In the genomic region with DNA sequence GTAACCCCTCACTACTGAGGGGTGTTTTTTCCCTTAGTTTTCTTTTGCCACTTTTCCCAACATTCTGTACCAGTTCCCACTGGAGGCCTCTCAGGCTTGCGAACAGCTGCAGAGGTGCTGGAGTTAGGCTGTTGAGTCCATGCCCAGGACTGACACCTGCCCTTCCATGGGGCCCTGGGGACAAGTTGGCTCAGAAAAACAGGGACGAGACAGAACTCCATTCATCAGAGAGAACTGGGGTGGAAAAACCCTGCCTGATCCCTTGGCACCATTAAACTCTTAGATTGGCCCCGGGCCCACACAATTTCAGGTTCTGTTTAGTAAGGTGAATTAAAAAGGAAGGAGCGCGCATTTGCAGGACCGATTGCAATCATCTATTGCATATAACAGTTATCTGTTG, we compare ENCODE assay signal across 17 mouse cellular contexts. TPM values are rescaled to one million over a fixed set of nuclear protein-coding genes. Genes with fewer than 3 reads are reported as not detected.
DNase-seq lines count a peak whose midpoint lies in the region; ATAC-seq and TF ChIP-seq lines count a peak whose summit lies in the region.
"Had no signal": no experiment of that assay in that cellular context is flagged by ENCODE, and none has a peak within 500 bp of the region (broad histone marks: within the 10 kb centered on the region; RNA-seq: fewer than 3 reads in every experiment).

No protein-coding gene starts in this region.

- ATAC-seq in midbrain, postnatal 0 days (ENCODE audit: low FRiP score) = no peak
- no peak for ATAC-seq in midbrain, embryonic 13.5 days
- ATAC-seq in neural tube, embryonic 15.5 days (ENCODE audit: low FRiP score) = no peak
- ATAC-seq: activated CD4-positive, CD25-positive, alpha-beta regulatory T cell, adult 4 months had no signal

- H3K4me1 ChIP-seq in midbrain, postnatal 0 days (ENCODE audit: insufficient read depth, low read length) = no peaks in the 10 kb centered on the region
- H3K4me1 ChIP-seq in midbrain, embryonic 13.5 days (replicated peaks) = peaks cover 13% of the 10 kb centered on the region; the same call in 1 of the 2 replicates
- H3K4me1 ChIP-seq in kidney, adult 2 months (ENCODE audit: control insufficient read depth, insufficient read depth, low read length) = no peaks in the 10 kb centered on the region
- no peaks in the 10 kb centered on the region; the same call in 1 of the 2 replicates for H3K4me1 ChIP-seq in neural tube, embryonic 15.5 days
- H3K4me1 ChIP-seq: forebrain, embryonic 12.5 days; liver, embryonic 15.5 days had no signal

- no peak for TF ChIP-seq POLR2A in kidney, adult 2 months (IDR thresholded peaks at IDR 0.05; ENCODE audit: low read depth, low read length)

- WGBS in midbrain, postnatal 0 days = 69% methylated on average over 6 of the region's 6 CpGs
- 83% methylated on average over 6 of the region's 6 CpGs for WGBS in midbrain, embryonic 13.5 days
- 54% methylated on average over 6 of the region's 6 CpGs for WGBS in kidney, adult 2 months
- 52% methylated on average over 6 of the region's 6 CpGs for WGBS in neural tube, embryonic 15.5 days

- TF ChIP-seq CTCF in gastrocnemius, adult 2 months (IDR thresholded peaks at IDR 0.05) = no peak
- TF ChIP-seq CTCF in midbrain, postnatal 0 days (IDR thresholded peaks at IDR 0.05) = no peak
- no peak for TF ChIP-seq CTCF in kidney, adult 2 months (conservative IDR thresholded peaks at IDR 0.05; ENCODE audit: insufficient read depth, insufficient read length, low read depth, low read length)

- H3K4me3 ChIP-seq in gastrocnemius, adult 2 months = no peak overlapping the region
- no peak overlapping the region for H3K4me3 ChIP-seq in midbrain, postnatal 0 days (ENCODE audit: low read depth, low read length)
- no peak overlapping the region for H3K4me3 ChIP-seq in midbrain, embryonic 13.5 days (replicated peaks)
- no peak overlapping the region for H3K4me3 ChIP-seq in kidney, adult 2 months (ENCODE audit: insufficient read depth, low read depth, low read length)
- no peak overlapping the region for H3K4me3 ChIP-seq in neural tube, embryonic 15.5 days (replicated peaks)
- H3K4me3 ChIP-seq: forebrain, embryonic 12.5 days; heart, adult 2 months; liver, embryonic 15.5 days; myocyte had no signal

- H3K9ac ChIP-seq in midbrain, postnatal 0 days (replicated peaks; ENCODE audit: low read length, poor library complexity, severe bottlenecking) = no peak overlapping the region
- no peak overlapping the region for H3K9ac ChIP-seq in midbrain, embryonic 13.5 days (replicated peaks)
- no peak overlapping the region for H3K9ac ChIP-seq in neural tube, embryonic 15.5 days (replicated peaks)
- H3K9ac ChIP-seq: forebrain, embryonic 12.5 days; liver, embryonic 15.5 days had no signal

- no peaks in the 10 kb centered on the region for H3K9me3 ChIP-seq in midbrain, postnatal 0 days (ENCODE audit: low read length)
- no peaks in the 10 kb centered on the region for H3K9me3 ChIP-seq in midbrain, embryonic 13.5 days
- no peaks in the 10 kb centered on the region for H3K9me3 ChIP-seq in neural tube, embryonic 15.5 days (replicated peaks)
- H3K9me3 ChIP-seq: forebrain, embryonic 12.5 days; G1E; liver, embryonic 15.5 days had no signal

- intact Hi-C loops in gastrocnemius, adult 2 months (cut with DNase I) = no loop called here

- H3K27ac ChIP-seq in gastrocnemius, adult 2 months = no peak overlapping the region
- H3K27ac ChIP-seq in midbrain, postnatal 0 days (ENCODE audit: low read depth, low read length) = no peak overlapping the region
- no peak overlapping the region for H3K27ac ChIP-seq in midbrain, embryonic 13.5 days
- no peak overlapping the region for H3K27ac ChIP-seq in kidney, adult 2 months (ENCODE audit: insufficient read depth, low read depth, low read length)
- no peak overlapping the region for H3K27ac ChIP-seq in neural tube, embryonic 15.5 days (replicated peaks)
- H3K27ac ChIP-seq: forebrain, embryonic 12.5 days; heart, adult 2 months; liver, embryonic 15.5 days; macrophage had no signal

- peak; percentile 18 for DNase-seq in gastrocnemius, adult 2 months
- no peak for DNase-seq in gastrocnemius, adult 8-10 months (ENCODE audit: low spot score in 2 of 2)
- DNase-seq in midbrain, postnatal 0 days (ENCODE audit: low spot score) = peak; percentile 21
- peak; percentile 18 for DNase-seq in kidney, adult 2 months
- DNase-seq in heart, postnatal 4 days = no peak
- DNase-seq in right cerebral cortex, postnatal 10 days (ENCODE audit: low spot score in 2 of 2) = no peak
- DNase-seq: B cell, adult 2 months; heart, adult 2 months had no signal

- no peaks in the 10 kb centered on the region for H3K27me3 ChIP-seq in midbrain, postnatal 0 days (ENCODE audit: insufficient read depth, low read length)
- peaks cover 5% of the 10 kb centered on the region; the same call in 1 of the 2 replicates for H3K27me3 ChIP-seq in midbrain, embryonic 13.5 days
- H3K27me3 ChIP-seq in kidney, adult 2 months (replicated peaks; ENCODE audit: control insufficient read depth, insufficient read depth, low read length) = no peaks in the 10 kb centered on the region
- H3K27me3 ChIP-seq in neural tube, embryonic 15.5 days (replicated peaks) = no peaks in the 10 kb centered on the region
- H3K27me3 ChIP-seq: liver, embryonic 15.5 days had no signal

- H3K36me3 ChIP-seq in midbrain, postnatal 0 days (ENCODE audit: insufficient read depth, low read length) = no peaks in the 10 kb centered on the region
- H3K36me3 ChIP-seq in midbrain, embryonic 13.5 days = 0 out of 2 replicates have a peak, but pooled peaks cover 2% of the 10 kb centered on the region
- H3K36me3 ChIP-seq in kidney, adult 2 months (ENCODE audit: control insufficient read depth, insufficient read depth, low read length) = no peaks in the 10 kb centered on the region
- no peaks in the 10 kb centered on the region for H3K36me3 ChIP-seq in neural tube, embryonic 15.5 days
- H3K36me3 ChIP-seq: forebrain, embryonic 12.5 days; G1E; liver, embryonic 15.5 days had no signal

- H3K4me2 ChIP-seq in midbrain, postnatal 0 days (ENCODE audit: low read depth, low read length, poor library complexity, severe bottlenecking) = no peak overlapping the region
- H3K4me2 ChIP-seq in midbrain, embryonic 13.5 days (replicated peaks) = no peak overlapping the region
- no peak overlapping the region for H3K4me2 ChIP-seq in neural tube, embryonic 15.5 days
- H3K4me2 ChIP-seq: forebrain, embryonic 12.5 days; liver, embryonic 15.5 days had no signal

RNA-seq across cellular contexts. Expression of gene Dcx, which starts 48.8 kb away (rescaled TPM):
- total RNA-seq in gastrocnemius, adult 2 months (2021) = not detected
- not detected for total RNA-seq in gastrocnemius, adult 8-10 months (2022)
- 245 and 363 TPM in 2 replicates for total RNA-seq in midbrain, postnatal 0 days (2014; rRNA removed)
- 112 and 134 TPM in 2 replicates for polyA plus RNA-seq in midbrain, postnatal 0 days (2015; fragmentation: Nextera tagmentation; extraction: Ambion mirVana)
- polyA plus RNA-seq in midbrain, embryonic 13.5 days (2015; fragmentation: Nextera tagmentation; extraction: Ambion mirVana) = 262 and 264 TPM in 2 replicates
- polyA plus RNA-seq in kidney, adult 2 months (2012; rRNA removed) = 0.05 TPM in 1 of 2 replicates, not detected in the other
- polyA plus RNA-seq in neural tube, embryonic 15.5 days (2015; fragmentation: Nextera tagmentation; extraction: Ambion mirVana) = 220 and 254 TPM in 2 replicates
- total RNA-seq in heart, postnatal 4 days (2021) = under 1 TPM; 0.05 to 0.10 TPM
- total RNA-seq: heart, adult 2 months had no signal
- polyA plus RNA-seq: activated CD4-positive, CD25-positive, alpha-beta regulatory T cell, adult 4 months; heart, adult 2 months; macrophage; spleen, adult 2 months had no signal

RNA-seq across cellular contexts. Expression of gene Capn6, which starts 57.1 kb away (rescaled TPM):
- total RNA-seq in gastrocnemius, adult 2 months (2021) = 1 to 10 TPM; 2.3 to 3.0 TPM
- 1 to 10 TPM in 3 of 4 experiments, under 1 TPM in 1; 0.61 to 2.0 (median 1.5) TPM for total RNA-seq in gastrocnemius, adult 8-10 months (2022)
- total RNA-seq in midbrain, postnatal 0 days (2014; rRNA removed) = 1.3 and 3.3 TPM in 2 replicates
- 1.2 and 1.6 TPM in 2 replicates for polyA plus RNA-seq in midbrain, postnatal 0 days (2015; fragmentation: Nextera tagmentation; extraction: Ambion mirVana)
- polyA plus RNA-seq in midbrain, embryonic 13.5 days (2015; fragmentation: Nextera tagmentation; extraction: Ambion mirVana) = 1.9 and 3.2 TPM in 2 replicates
- 1.3 and 1.6 TPM in 2 replicates for polyA plus RNA-seq in kidney, adult 2 months (2012; rRNA removed)
- polyA plus RNA-seq in neural tube, embryonic 15.5 days (2015; fragmentation: Nextera tagmentation; extraction: Ambion mirVana) = 11.8 and 15.4 TPM in 2 replicates
- 10 to 100 TPM; 25.0 to 25.1 TPM for total RNA-seq in heart, postnatal 4 days (2021)
- polyA plus RNA-seq: activated CD4-positive, CD25-positive, alpha-beta regulatory T cell, adult 4 months; macrophage had no signal

Comparison
In these comparisons a context has a peak if more than half of its experiments do, and no peak if none do; other contexts are left out.
1. DNase-seq: peak in gastrocnemius, adult 2 months (single experiment), midbrain, postnatal 0 days (single experiment) and kidney, adult 2 months (single experiment); none in gastrocnemius, adult 8-10 months (0 of 2), heart, postnatal 4 days (single experiment) and right cerebral cortex, postnatal 10 days (0 of 2).
2. RNA of gene Dcx, which starts 48.8 kb away (total RNA-seq): 245 to 363 TPM in midbrain, postnatal 0 days; 0.05 to 0.10 TPM in heart, postnatal 4 days, not detected in gastrocnemius, adult 2 months and not detected in gastrocnemius, adult 8-10 months; every median in the first group is over 100 times any median in the second.